Mouse (Mus musculus) right cerebral cortex, postnatal 10 days (tissue): Measurements from ENCODE around the gene Vav1.
A peak's percentile ranks its signal among the peaks of the same experiment; 100 is the strongest.
"Not testable (repeated sequence)": the region's sequence is repeated elsewhere in the genome, so short reads cannot be mapped to it uniquely, and the experiment has no call there.

Experiments
- DNase-seq, 2 experiments: peaks; one replicate each; pipeline ENCODE4 v3.0.0; 2021; ENCODE audit warnings: low spot score in 2 of 2

Vav1 gene

GRCm38 (mm10) chr17:57251431-57251830 is 27.5 kb upstream of the Vav1 start:
- no peak for DNase-seq

DNA sequence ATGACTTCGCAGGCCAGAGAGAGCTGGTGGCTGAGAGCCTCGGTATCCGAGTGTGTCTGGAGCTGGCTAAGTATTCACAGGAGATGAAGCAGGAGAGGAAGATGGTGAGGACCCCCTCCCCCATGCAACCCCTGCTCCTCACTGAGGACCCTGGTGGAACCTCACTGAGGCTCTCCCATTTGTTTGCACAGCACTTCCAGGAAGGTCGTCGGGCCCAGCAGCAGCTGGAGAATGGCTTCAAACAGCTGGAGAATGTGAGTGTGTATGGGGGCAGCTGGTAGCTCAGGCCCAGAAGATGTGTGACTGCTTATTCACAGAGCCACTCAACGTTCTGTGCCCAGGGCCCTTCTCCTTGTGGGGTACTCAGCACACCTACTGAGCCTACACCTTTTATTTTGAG is 25.6 kb upstream of the Vav1 start:
- no peak for DNase-seq

- DNase-seq: no peak
Observed at GRCm38 (mm10) chr17:57255354-57255753, 23.5 kb upstream of the Vav1 start.

- DNase-seq: no peak
Observed at GRCm38 (mm10) chr17:57256921-57257485, 21.9 kb upstream of the Vav1 start.

DNA sequence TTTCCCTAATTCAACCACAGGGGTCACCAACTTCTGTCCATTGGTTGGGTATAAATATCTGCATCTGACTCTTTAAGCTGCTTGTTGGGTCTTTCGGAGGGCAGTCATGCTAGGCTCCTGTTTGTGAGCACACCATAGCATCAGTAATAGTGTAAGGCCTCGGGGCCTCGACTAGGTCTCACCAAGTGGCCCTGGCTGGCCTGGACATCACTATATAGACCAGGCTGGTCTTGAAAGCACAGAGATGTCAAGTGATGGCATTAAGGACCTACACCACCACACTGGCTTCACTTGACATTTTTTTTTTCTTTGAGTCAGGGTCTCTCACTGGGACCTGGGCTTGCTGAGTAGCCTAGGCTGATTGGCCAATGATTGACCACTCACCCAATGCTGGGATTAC is 20.7 kb upstream of the Vav1 start:
- DNase-seq: no peak

- DNase-seq: no peak
Observed at GRCm38 (mm10) chr17:57259742-57260141, 19.2 kb upstream of the Vav1 start.

DNA sequence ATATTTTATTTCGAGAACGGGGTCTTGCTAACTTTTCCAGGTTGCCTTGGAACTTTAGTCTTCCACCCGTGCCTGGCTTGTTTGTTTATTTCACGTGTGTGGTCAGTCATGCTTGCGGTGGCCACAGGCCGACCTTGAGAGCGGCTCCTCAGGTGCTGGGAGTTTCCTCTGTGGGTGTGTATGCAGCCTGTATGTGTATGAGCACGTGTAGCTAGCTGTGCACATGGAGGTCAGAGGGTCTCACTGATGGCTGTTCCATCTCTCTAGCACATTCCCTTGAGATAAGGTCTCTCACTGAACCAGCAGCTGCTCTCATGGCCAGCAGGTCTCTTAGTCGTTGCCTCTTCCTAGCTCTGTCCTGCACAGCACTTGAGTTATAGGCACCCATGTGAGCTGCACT is 18.5 kb upstream of the Vav1 start:
- no peak for DNase-seq

GRCm38 (mm10) chr17:57261286-57261685 is 17.6 kb upstream of the Vav1 start:
- no peak for DNase-seq

GRCm38 (mm10) chr17:57261796-57262195 is 17.1 kb upstream of the Vav1 start:
- no peak for DNase-seq

DNA sequence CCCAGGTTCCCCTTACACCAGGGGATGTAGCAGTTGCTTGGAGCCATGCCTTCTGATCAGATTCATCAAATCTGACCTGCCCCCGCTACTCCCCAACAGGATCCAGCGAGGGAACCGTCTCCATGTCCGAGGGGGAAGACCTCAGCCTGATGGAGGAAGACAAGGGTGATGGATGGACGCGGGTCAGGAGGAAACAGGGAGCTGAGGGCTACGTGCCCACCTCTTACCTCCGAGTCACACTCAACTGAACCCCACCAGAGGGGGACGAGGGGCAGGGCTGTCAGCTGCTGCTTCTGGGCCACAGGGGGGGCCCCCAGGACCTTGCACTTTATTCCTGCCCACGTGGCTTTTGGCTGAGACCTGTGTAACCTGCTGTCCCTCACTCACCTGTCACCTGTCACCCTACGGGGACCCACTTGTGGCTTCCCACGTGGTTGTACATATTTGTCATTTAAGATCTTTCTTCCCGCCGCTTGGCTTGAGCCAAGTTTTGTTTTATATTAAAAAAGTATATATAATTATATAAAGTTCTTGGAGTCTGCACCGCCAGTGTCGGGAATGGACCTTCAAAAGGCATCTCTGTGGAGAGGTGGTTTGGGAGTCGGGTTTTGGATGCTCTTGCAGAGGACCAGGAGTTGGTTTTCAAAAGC is 15.9 kb upstream of the Vav1 start:
- DNase-seq: no peak

- DNase-seq: no peak
Observed at GRCm38 (mm10) chr17:57264164-57264563, 14.7 kb upstream of the Vav1 start.

DNA sequence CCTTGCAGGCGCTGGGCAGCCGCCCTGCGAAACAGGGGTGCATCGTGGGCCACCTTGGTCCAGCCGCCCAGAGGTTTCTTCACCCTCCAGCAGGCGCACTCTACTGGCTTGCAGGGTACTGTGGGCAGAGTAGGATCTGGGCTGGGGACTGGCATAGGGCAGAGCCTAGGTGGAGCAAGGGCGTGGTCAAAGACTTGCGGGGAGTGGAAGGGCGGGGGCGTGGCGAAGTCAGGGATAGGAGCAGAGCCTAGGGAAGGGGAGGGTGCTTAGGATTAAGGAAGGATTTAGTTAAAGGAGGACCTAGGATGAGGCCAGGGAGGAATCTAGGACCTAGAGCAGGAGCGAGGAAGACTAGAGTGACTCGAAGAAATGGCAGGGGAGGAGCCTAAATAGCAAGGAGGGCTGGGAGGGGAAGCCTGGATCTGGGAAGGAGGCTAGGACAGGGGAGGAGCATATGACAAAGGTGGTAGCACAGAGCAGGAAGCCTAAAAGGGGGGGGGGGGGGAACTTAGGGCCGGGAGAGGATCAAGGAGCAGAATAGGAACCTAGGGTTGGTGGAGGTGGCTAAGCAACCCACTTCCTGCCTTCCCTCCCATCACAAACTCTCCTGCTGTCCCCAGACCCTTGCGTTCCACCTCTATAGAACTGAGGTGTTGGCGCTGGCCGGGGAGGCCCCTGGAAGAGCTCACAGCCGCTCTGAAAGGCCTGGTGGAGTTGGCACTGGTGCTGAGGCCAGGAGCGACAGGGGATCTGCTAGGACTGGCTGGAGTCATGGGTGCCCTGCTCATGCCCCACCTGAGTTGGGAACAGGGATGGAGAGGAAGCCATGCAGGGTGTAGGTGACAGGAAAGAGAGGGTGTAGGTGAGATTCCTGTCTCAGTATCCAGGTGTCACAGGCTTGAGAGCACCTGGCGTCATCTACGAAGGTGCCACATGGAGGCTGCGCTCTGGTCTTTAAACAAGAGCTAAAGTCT is 13.6 kb upstream of the Vav1 start:
- DNase-seq: peak in 1 of 2 experiments; percentile 59

GRCm38 (mm10) chr17:57267556-57268126 is 11.3 kb upstream of the Vav1 start:
- DNase-seq: no peak

DNA sequence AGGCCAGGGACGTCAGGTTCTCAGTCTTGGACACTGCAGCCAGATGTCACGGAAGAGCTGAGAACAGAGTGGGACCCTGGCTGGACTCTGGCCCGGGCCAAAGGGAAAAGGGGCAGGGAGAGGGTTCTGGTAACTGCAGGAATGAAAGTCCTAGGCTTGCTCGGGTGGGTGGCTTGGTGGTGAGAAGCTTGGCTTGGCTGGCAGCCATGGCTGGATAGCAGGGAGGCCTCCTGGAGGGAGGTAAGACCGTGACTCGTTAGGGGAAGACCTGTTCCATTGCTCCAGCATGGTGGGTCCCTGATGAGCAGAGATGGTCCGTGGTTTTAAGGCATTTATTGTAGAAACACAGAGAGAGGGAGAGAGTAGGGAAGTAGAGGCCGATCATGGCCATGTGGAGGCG is 7.6 kb upstream of the Vav1 start:
- no peak for DNase-seq

DNA sequence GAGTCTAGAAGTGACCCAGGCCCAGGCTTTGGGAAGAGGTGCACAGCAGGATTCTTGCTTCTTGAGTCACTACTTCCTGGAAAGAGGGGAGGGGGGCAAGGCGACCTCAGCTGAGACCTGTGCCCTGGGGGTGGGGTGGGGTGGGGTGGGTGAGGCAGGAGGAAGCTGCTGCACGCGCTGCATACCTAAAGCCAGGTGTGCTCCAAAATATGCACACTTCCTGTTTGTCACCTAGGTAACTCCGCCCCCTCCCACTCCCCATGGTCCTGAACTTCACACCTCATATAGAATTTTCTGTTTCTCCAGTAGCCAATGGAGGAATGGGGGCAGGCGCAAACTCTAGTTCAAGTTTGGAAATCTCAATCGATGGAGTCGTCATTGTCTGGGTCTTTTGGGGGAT is 5.1 kb upstream of the Vav1 start:
- DNase-seq: no peak

DNA sequence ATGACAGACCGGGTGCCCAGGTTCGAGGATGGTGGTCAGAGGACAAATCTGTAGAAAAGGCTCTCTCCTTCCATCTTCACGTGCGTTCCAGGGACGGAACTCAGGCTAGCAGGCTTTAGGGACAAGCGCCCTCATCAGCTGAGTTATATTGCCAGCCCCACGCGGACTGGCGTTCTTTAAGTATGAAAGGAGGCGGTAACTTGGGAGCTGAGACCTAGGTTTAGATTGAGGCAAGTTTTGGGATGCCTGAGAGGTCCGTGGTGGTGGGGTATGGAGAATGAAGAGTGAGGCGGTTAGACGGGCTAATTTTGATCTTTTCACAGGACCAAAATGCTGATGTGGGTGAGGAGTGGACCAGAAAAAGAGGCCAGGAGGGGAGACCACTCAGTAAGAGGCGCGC is 4.2 kb upstream of the Vav1 start:
- DNase-seq: no peak

DNA sequence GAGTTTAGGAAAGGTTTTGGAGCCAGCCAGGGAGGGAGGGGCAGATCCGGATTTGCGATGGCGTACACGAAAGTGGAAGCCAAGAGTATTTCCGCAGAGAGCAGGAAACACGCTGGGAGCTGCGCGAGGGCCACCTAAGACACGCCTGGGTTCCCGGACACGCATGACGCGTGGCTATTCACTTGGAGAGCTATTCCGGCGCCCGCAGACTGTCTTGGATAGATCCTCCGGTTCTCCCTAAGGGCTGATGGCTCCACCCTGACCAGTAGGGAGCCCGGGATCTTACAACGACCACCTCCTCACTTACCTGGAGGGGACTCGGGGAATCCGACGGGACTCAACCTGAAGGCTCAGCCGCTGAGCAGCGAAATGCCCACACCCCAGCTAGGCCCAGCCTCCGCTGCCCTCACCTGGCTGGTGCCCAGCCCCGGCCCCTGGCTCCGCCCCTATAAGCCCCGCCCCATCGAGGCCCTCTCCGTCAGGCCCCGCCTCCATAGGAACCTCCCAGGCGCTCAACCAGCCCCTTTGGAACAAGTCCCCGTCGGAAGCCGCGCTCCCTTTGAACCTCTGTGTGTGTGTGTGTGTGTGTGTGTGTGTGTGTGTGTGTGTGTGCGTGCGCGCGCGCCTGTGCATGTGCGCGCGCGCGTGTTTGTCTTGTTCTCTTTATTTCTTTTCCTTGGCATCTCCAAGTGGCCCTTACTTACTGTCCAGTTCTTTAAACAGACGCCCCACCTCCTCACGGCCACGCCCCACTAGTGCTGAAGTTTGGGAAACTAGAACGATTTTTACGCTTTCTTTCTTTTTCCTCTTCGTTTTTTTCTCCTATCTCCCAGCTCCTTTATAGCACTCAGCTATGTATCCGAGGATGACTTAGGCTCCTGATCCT is 3.5 kb upstream of the Vav1 start:
- DNase-seq: peak; percentile 63 to 65

DNA sequence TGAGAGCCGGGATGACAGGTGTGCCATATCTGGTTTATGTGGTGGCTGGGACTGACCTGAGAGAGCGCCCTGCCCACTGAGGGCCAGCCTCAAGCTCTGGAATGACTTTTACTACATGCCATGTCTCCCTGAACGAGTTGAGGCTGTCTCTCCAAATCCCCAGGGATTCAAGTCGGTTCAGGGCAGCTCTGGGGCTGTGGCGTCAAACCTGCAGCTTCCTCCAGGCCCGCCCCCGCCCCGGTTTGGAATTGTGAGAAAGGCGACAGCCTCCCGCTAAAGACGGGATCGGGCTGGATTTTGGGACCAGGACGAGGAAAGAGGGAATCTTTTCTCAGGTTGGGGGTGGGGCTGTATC is 2.9 kb upstream of the Vav1 start:
- no peak for DNase-seq

DNA sequence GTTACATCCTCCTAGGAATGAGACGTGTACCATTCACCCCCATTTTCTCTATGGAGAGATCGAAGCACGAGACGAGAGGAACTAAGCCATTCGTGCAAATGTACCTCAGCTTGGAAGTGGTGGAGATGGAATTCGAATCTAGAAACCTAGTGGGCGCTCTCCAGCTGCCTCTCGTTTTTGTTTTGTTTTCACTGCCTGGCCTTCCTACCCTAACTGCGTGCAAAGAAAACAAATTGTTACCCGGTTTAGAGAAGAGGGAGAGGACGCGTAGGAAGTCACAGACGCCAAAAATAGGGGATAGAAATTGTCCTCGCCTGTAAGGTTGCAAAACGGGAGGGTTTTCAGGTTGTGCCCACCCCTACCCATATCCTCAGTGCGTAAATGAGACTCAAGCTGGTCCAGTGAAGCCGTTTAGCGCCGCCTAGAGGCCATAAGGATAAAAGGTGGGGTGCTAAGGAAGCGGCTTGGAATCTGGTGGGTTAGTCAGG is 2.2 kb upstream of the Vav1 start:
- DNase-seq: peak; percentile 83 to 87

- not testable (repeated sequence) for DNase-seq
Observed at GRCm38 (mm10) chr17:57277598-57278261, 1.2 kb upstream of the Vav1 start.

- DNase-seq: no peak
Observed at GRCm38 (mm10) chr17:57278537-57278936, 363 bp upstream of the Vav1 start.
